Mouse (Mus musculus): ENCODE measurements around the gene Hlcs.

The Hlcs gene

DNA sequence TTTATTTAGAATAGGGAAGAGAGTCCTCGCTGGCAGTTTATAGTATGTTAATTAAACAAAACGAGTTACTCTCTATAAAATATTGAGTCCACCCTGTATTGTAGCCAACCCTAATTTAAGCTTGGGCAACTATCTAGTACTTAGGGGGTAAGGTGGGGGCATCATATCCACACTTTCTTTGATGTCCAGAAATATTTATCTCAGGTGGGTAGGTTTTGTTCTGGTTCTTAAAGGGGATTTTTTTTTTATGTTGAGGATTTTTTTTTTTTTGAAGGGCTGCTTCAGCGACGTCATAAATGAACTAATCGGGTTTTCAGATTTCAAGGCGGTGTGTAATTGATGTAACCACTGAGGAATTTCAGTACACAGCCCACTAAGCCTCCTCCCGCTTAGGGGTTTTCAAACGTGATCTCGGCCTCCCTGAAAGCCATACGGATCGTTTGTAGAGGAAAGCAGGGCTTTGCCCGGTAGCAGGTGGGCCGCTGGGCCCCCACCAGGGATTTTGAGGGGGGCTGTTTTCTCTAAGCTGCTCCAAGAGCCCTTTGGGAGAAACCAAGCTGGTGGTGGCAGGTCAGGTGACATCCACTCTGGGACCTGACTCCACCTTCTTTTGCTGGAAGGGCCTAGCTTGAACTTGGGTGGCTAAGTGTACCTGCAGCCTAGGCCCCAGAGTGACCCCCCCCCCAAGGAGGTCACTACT, 233.4 kb downstream of the Hlcs start:
- in situ Hi-C loops (cut with MboI, MseI), result no loop called here

DNA sequence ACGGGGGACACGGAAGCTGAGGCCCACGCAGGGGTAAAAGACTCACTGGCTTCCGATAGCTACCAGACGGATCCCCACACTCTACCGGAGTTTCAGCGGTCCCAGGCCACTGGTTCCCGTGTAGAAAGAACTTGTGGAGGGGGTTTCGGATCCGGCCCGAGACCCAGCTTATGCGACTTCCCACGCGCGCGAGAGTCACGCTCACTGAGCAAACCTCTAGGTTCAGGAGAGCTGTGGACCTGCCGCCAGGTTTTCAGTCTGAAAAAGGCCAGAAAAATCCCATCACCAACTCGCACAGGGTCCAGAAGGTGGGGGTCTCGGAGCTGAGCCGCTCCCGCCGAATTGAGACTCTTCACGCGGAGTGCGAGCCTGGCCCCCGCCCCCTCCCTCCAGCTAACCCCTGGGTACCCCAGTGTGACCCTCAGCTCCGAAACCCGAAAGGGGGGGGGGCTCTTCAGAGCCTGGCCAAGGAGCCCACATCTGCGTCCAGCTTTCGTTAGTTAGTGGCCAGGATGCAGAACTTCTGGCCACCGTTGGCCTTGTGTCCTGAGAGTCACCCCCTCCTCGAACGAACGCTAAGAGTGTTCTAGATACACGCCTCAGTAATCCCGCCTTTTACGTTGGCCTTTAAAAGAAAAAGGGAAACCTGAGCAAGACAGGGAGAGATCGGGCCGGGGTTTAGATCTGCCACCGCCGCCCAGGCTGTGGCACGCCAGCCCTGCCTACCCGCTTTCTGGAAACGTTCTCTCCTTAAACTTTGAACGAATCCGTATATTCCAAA, 234.1 kb downstream of the Hlcs start:
- in situ Hi-C loops (cut with MboI, MseI), result no loop called here

Measured in T-helper 17 cell (primary cell).